Mouse (Mus musculus) naive thymus-derived CD4-positive, alpha-beta T cell, adult 5 months (primary cell): Measurements from ENCODE around the gene Frrs1. TPM values are rescaled to one million over a fixed set of nuclear protein-coding genes. Genes with fewer than 3 reads are reported as not detected.

Experiments used
- polyA plus RNA-seq: library from polyadenylated mRNA; unstranded; fragments of 100-300 nt; shearing (Covaris generic); gene quantifications from one replicate; pipeline ENCODE4 v1.2.1, GENCODE M21; 2017

Frrs1 gene
- polyA plus RNA-seq, result 15.5 TPM

GRCm38 (mm10) chr3:116858941-116859685, at the start of gene Frrs1:
TSS of gene Frrs1 (plus strand) at chr3:116859464.

Other genes with a start within 250 kb of the Frrs1 start
- gene Trmt13, start 244.9 kb upstream of the Frrs1 start, polyA plus RNA-seq, result 42.9 TPM
- 136 TPM for gene Mfsd14a, start 196.8 kb upstream of the Frrs1 start, polyA plus RNA-seq
- gene Gm43191, start 178.2 kb upstream of the Frrs1 start, polyA plus RNA-seq, result not detected
- 21.3 TPM for gene Slc35a3, start 146.6 kb upstream of the Frrs1 start, polyA plus RNA-seq
- gene Agl, start 51.3 kb upstream of the Frrs1 start, polyA plus RNA-seq, result 3.6 TPM
- not detected for gene 4930455H04Rik, start 108.8 kb downstream of the Frrs1 start, polyA plus RNA-seq
- 0.22 TPM for gene Palmd, start 109.5 kb downstream of the Frrs1 start, polyA plus RNA-seq